Mouse (Mus musculus): Measurements from ENCODE around the gene Trpm3. TPM values are rescaled to one million over a fixed set of nuclear protein-coding genes. Genes with fewer than 3 reads are reported as not detected.

Trpm3 gene
- polyA plus RNA-seq, 1 experiment = 0.30 TPM

DNA sequence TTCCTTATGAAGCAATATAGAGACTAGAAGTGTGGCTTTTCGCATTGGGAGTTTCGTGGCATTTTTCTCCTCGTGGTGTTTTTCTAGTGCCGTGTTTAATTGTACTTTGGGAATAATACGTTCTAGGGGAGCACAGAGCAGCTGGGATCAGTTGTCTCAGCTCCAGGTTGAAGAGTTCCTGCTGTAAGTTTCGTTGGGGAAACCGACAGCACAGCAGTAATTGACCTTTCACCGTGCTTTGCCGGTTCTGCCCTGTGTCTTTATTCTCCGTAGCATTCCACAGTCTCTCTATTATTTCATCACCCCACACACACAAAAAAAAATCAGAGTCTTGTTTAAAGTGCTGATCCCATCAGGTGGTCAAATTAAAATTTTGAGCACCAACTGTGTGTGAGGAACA is 496.8 kb downstream of the Trpm3 start:
- H3K4me3 ChIP-seq (ENCODE audit: control insufficient read depth, insufficient read depth, low read length) = no peak overlapping the region
- H3K27me3 ChIP-seq (ENCODE audit: control insufficient read depth, insufficient read depth, low read length) = no peaks in the 10 kb centered on the region
- WGBS = 85% methylated on average over 10 of the region's 10 CpGs
- no peaks in the 10 kb centered on the region for H3K4me1 ChIP-seq (replicated peaks; ENCODE audit: control insufficient read depth, insufficient read depth, low read length)
- H3K27ac ChIP-seq (ENCODE audit: control insufficient read depth, insufficient read depth, low read length) = no peak overlapping the region
- no peaks in the 10 kb centered on the region for H3K36me3 ChIP-seq (ENCODE audit: control insufficient read depth, insufficient read depth, low read length)
- TF ChIP-seq POLR2A (IDR thresholded peaks at IDR 0.05; ENCODE audit: control insufficient read depth, extremely low read depth, insufficient read depth, low read length, poor library complexity) (no peak), CTCF (IDR thresholded peaks at IDR 0.05; ENCODE audit: borderline replicate concordance, control insufficient read depth, extremely low read depth, insufficient read depth, low read length, poor library complexity) (no peak)
- no peak for DNase-seq

DNA sequence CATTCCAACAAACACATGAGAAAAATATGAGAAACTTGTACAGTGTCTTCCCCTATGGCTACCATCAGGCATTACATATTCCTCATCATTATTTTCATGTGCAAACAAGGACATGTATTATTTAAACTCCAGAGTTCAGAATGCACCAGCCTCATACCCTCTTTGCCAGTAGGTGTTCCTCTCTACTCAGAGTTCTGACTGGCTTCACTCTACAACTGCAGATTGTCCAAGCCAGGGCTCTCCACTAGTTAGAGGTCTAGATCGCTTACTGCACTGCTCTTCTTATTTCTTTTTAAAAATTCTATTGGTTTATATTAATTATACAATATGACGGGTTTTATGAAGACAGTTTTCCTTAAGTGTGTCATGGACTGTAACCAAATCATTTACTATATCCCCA is 498.9 kb downstream of the Trpm3 start:
- no peak for DNase-seq
- Histone ChIP-seq H3K27me3 (ENCODE audit: control insufficient read depth, insufficient read depth, low read length) (no peaks in the 10 kb centered on the region), H3K4me1 (replicated peaks; ENCODE audit: control insufficient read depth, insufficient read depth, low read length) (no peaks in the 10 kb centered on the region), H3K36me3 (ENCODE audit: control insufficient read depth, insufficient read depth, low read length) (no peaks in the 10 kb centered on the region), H3K27ac (ENCODE audit: control insufficient read depth, insufficient read depth, low read length) (no peak overlapping the region), H3K4me3 (ENCODE audit: control insufficient read depth, insufficient read depth, low read length) (no peak overlapping the region)
- TF ChIP-seq POLR2A (IDR thresholded peaks at IDR 0.05; ENCODE audit: control insufficient read depth, extremely low read depth, insufficient read depth, low read length, poor library complexity) = no peak
- TF ChIP-seq CTCF (IDR thresholded peaks at IDR 0.05; ENCODE audit: borderline replicate concordance, control insufficient read depth, extremely low read depth, insufficient read depth, low read length, poor library complexity) = no peak
- WGBS = 94% methylated on average over 2 of the region's 2 CpGs

DNA sequence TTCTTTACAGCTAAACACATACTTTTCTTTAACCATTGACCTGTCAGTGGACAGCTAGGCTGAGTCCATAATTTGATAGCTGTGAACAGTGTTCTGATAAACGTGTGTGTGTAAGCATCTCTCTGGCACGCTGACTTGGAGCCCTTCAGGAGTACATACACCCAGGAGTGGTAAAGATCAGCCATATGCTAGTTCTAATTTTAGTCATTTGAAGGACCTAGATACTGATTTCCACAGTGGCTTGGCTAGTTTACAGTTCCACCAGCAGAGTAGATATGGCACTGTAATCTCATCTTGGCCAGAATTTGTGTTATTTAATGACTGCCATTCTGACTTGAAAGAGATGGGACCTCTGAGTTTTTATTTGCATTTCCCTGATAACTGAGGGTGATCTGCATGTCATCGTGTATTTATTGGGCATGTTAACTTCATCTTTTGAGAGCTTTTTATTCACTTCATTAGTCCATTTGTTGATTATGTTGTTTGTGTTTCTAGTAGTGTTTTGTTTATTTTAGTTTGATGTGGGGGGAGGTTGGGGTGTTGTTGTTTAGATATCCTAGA is 499.6 kb downstream of the Trpm3 start:
- 81% methylated on average over 3 of the region's 3 CpGs for WGBS
- H3K27ac ChIP-seq (ENCODE audit: control insufficient read depth, insufficient read depth, low read length) = no peak overlapping the region
- H3K36me3 ChIP-seq (ENCODE audit: control insufficient read depth, insufficient read depth, low read length) = no peaks in the 10 kb centered on the region
- H3K27me3 ChIP-seq (ENCODE audit: control insufficient read depth, insufficient read depth, low read length) = no peaks in the 10 kb centered on the region
- DNase-seq = no peak
- no peak overlapping the region for H3K4me3 ChIP-seq (ENCODE audit: control insufficient read depth, insufficient read depth, low read length)
- TF ChIP-seq POLR2A (IDR thresholded peaks at IDR 0.05; ENCODE audit: control insufficient read depth, extremely low read depth, insufficient read depth, low read length, poor library complexity) (no peak), CTCF (IDR thresholded peaks at IDR 0.05; ENCODE audit: borderline replicate concordance, control insufficient read depth, extremely low read depth, insufficient read depth, low read length, poor library complexity) (no peak)
- H3K4me1 ChIP-seq (replicated peaks; ENCODE audit: control insufficient read depth, insufficient read depth, low read length) = no peaks in the 10 kb centered on the region

DNA sequence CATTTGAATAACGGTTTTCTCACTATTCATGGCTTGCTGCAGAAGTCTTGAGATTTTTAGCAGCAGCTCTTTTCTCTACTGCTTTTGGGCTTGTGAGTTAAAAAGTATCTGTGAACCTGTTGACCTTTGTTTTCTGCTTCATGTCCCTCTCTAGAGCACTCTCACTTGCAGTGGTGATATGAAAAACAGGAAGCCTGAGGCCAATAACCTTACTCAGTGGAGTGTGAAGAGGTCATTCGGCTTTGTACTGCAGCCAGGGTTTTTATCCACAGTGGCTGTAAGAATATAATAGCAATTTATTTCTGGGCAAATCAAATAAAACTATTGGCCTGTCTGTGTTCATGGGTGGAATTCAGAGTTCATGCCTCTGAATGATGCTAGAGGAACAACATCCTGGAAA is 503.3 kb downstream of the Trpm3 start:
- Histone ChIP-seq H3K27me3 (ENCODE audit: control insufficient read depth, insufficient read depth, low read length) (no peaks in the 10 kb centered on the region), H3K27ac (ENCODE audit: control insufficient read depth, insufficient read depth, low read length) (no peak overlapping the region), H3K4me1 (replicated peaks; ENCODE audit: control insufficient read depth, insufficient read depth, low read length) (no peaks in the 10 kb centered on the region), H3K36me3 (ENCODE audit: control insufficient read depth, insufficient read depth, low read length) (no peaks in the 10 kb centered on the region), H3K4me3 (ENCODE audit: control insufficient read depth, insufficient read depth, low read length) (no peak overlapping the region)
- 72% methylated on average over 2 of the region's 2 CpGs for WGBS
- TF ChIP-seq POLR2A (IDR thresholded peaks at IDR 0.05; ENCODE audit: control insufficient read depth, extremely low read depth, insufficient read depth, low read length, poor library complexity) (no peak), CTCF (IDR thresholded peaks at IDR 0.05; ENCODE audit: borderline replicate concordance, control insufficient read depth, extremely low read depth, insufficient read depth, low read length, poor library complexity) (no peak)
- DNase-seq = no peak

DNA sequence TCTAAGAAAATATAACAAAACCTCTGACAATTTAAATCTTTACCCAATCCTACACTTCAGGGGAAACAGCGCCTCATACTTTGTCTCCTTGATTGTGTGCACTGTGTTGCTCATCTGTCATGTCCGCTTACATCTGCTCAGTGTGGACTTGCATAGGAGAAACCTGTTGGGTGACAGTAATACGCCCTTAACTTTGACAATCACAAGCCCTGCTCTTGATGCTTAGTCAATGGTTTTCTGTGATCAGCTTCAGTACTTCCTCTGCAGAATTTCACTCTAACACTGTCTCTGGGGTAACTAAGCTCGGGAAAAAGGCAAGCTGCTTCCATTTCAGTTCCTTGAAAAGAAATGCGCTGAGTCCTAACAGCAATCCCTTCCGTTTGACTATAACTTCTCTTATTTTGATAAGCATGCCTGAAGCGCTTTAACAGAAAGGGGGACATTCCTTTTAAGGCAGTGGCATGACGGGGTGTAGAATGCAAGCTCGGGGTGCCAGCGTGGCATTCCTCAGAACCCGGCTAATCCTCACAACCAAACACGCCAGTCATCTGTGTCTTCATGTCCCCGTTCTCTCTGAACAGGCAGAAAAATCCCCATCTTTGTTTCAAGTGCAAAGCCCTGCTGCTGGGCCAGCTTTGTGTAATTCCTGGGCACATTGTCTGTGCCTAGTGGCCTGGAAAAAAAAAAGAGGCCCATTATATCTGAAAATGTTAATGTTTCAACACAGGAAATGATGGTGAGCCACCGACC is 517.8 kb downstream of the Trpm3 start:
- H3K4me3 ChIP-seq (ENCODE audit: control insufficient read depth, insufficient read depth, low read length) = no peak overlapping the region
- H3K36me3 ChIP-seq (ENCODE audit: control insufficient read depth, insufficient read depth, low read length) = no peaks in the 10 kb centered on the region
- WGBS = 84% methylated on average over 14 of the region's 14 CpGs
- no peak for DNase-seq
- TF ChIP-seq CTCF (IDR thresholded peaks at IDR 0.05; ENCODE audit: borderline replicate concordance, control insufficient read depth, extremely low read depth, insufficient read depth, low read length, poor library complexity) = no peak
- TF ChIP-seq POLR2A (IDR thresholded peaks at IDR 0.05; ENCODE audit: control insufficient read depth, extremely low read depth, insufficient read depth, low read length, poor library complexity) = no peak
- no peaks in the 10 kb centered on the region for H3K27me3 ChIP-seq (ENCODE audit: control insufficient read depth, insufficient read depth, low read length)
- H3K4me1 ChIP-seq (replicated peaks; ENCODE audit: control insufficient read depth, insufficient read depth, low read length) = no peaks in the 10 kb centered on the region
- no peak overlapping the region for H3K27ac ChIP-seq (ENCODE audit: control insufficient read depth, insufficient read depth, low read length)

DNA sequence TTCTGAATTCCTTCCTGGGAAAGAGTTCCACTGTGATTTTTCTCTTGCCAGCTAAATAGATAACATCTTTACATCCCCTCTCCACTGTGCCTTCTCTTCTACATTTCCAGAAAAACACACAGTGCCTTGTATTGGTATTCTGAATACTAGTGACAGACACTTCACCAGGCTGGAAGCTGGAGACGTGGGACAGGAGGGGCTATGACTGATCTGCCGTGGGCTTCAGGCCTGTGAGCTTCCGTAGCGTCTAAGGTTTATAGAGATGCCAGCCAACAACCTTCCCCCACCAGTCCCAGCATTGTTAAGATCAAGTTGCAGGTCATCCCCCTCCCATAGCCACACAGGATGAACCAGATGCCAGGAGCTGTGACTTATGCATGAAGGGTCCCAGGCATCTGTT is 518.4 kb downstream of the Trpm3 start:
- no peak for TF ChIP-seq POLR2A (IDR thresholded peaks at IDR 0.05; ENCODE audit: control insufficient read depth, extremely low read depth, insufficient read depth, low read length, poor library complexity)
- no peak for TF ChIP-seq CTCF (IDR thresholded peaks at IDR 0.05; ENCODE audit: borderline replicate concordance, control insufficient read depth, extremely low read depth, insufficient read depth, low read length, poor library complexity)
- DNase-seq = no peak
- Histone ChIP-seq H3K27me3 (ENCODE audit: control insufficient read depth, insufficient read depth, low read length) (no peaks in the 10 kb centered on the region), H3K27ac (ENCODE audit: control insufficient read depth, insufficient read depth, low read length) (no peak overlapping the region), H3K4me3 (ENCODE audit: control insufficient read depth, insufficient read depth, low read length) (no peak overlapping the region), H3K36me3 (ENCODE audit: control insufficient read depth, insufficient read depth, low read length) (no peaks in the 10 kb centered on the region), H3K4me1 (replicated peaks; ENCODE audit: control insufficient read depth, insufficient read depth, low read length) (no peaks in the 10 kb centered on the region)
- 72% methylated on average over 4 of the region's 4 CpGs for WGBS
